Mouse (Mus musculus) myocyte (in vitro differentiated cells): ENCODE results near the gene Smarcc1.

ENCODE experiments used
- CEBPB ChIP-seq: IDR thresholded peaks from 2 replicates; pipeline ENCODE4 v1.6.1; 2011; ENCODE audit warnings: mild to moderate bottlenecking, moderate library complexity; ENCODE audit not compliant: poor library complexity, insufficient read depth, severe bottlenecking
- MYOD1 ChIP-seq, 3 experiments: IDR thresholded peaks; one replicate each; pipeline ENCODE4 v1.6.1; 2011; ENCODE audit warnings: control low read depth in 2 of 3, low read depth in 2 of 3, mild to moderate bottlenecking in 2 of 3, moderate library complexity in 1 of 3; ENCODE audit not compliant: insufficient read length in 2 of 3, control insufficient read depth in 1 of 3
- MYOG ChIP-seq, 3 experiments: IDR thresholded peaks; one replicate each; pipeline ENCODE4 v1.6.1; 2011; ENCODE audit warnings: control low read depth in 2 of 3, low read depth in 2 of 3, mild to moderate bottlenecking in 2 of 3; ENCODE audit not compliant: insufficient read length in 2 of 3, control insufficient read depth in 1 of 3, insufficient read depth in 1 of 3
- POLR2A ChIP-seq: IDR thresholded peaks from one replicate; pipeline ENCODE4 v1.6.1; 2011; ENCODE audit warnings: low read depth, mild to moderate bottlenecking, control low read depth, moderate library complexity; ENCODE audit not compliant: insufficient read length
- TCF12 ChIP-seq: IDR thresholded peaks from one replicate; pipeline ENCODE4 v1.6.1; 2011; ENCODE audit warnings: mild to moderate bottlenecking, control low read depth; ENCODE audit not compliant: poor library complexity, insufficient read depth, severe bottlenecking

- TF ChIP-seq MYOG (IDR thresholded peaks at IDR 0.05; ENCODE audit: control insufficient read depth in 1 of 3, insufficient read depth in 1 of 3, insufficient read length in 2 of 3, low read depth in 2 of 3), result no peak
- TF ChIP-seq POLR2A, result no peak
- TF ChIP-seq TCF12, result no peak
- no peak for TF ChIP-seq MYOD1 (IDR thresholded peaks at IDR 0.05; ENCODE audit: control insufficient read depth in 1 of 3, insufficient read length in 2 of 3, low read depth in 2 of 3)
- TF ChIP-seq CEBPB, result no peak
These were observed 133.3 kb downstream of the Smarcc1 start for GRCm38 (mm10) chr9:110250776-110251175.
